Comparison of ENCODE assay signal across 8 mouse cellular contexts in genomic region chr4:129608426-129609025, GRCm38 (mm10). TPM values are rescaled to one million over a fixed set of nuclear protein-coding genes. Genes with fewer than 3 reads are reported as not detected.
DNase-seq lines count a peak whose midpoint lies in the region; ATAC-seq and TF ChIP-seq lines count a peak whose summit lies in the region.

No protein-coding gene starts in this region.

- peak; percentile 91 for DNase-seq in 3T3-L1 (ENCODE audit: low read depth, low spot score)
- peak; percentile 88 for DNase-seq in adrenal gland, postnatal 10 days
- DNase-seq in embryonic facial prominence, embryonic 10.5 days (ENCODE audit: low spot score), result peak; percentile 84
- peak; percentile 74 to 77 for DNase-seq in heart, adult 2 months
- DNase-seq in kidney, adult 2 months, result peak; percentile 86
- DNase-seq in limb, embryonic 14.5 days (ENCODE audit: low spot score), result peak; percentile 79
- DNase-seq in midbrain, postnatal 0 days (ENCODE audit: low spot score), result peak; percentile 90
- peak; percentile 73 to 90 for DNase-seq in spleen, postnatal 10 days (ENCODE audit: low spot score in 2 of 2)

- H3K27ac ChIP-seq in embryonic facial prominence, embryonic 10.5 days (replicated peaks), result no peak overlapping the region
- no peak overlapping the region for H3K27ac ChIP-seq in heart, adult 2 months
- H3K27ac ChIP-seq in kidney, adult 2 months (ENCODE audit: insufficient read depth, low read depth, low read length), result no peak overlapping the region
- 0 out of 2 replicates have a peak overlapping the region, but pooled peaks have one; percentile 19 for H3K27ac ChIP-seq in limb, embryonic 14.5 days (replicated peaks; ENCODE audit: low read depth, low read length)
- peak overlapping the region; percentile 21 for H3K27ac ChIP-seq in midbrain, postnatal 0 days (ENCODE audit: low read depth, low read length)

- no peaks in the 10 kb centered on the region for H3K9me3 ChIP-seq in embryonic facial prominence, embryonic 10.5 days
- no peaks in the 10 kb centered on the region for H3K9me3 ChIP-seq in limb, embryonic 14.5 days (ENCODE audit: control insufficient read depth, low read length)
- H3K9me3 ChIP-seq in midbrain, postnatal 0 days (ENCODE audit: low read length), result no peaks in the 10 kb centered on the region

- no peaks in the 10 kb centered on the region for H3K27me3 ChIP-seq in embryonic facial prominence, embryonic 10.5 days (replicated peaks; ENCODE audit: low read depth, poor library complexity, severe bottlenecking)
- no peaks in the 10 kb centered on the region for H3K27me3 ChIP-seq in heart, adult 2 months (ENCODE audit: control insufficient read depth, insufficient read depth, low read length)
- H3K27me3 ChIP-seq in kidney, adult 2 months (replicated peaks; ENCODE audit: control insufficient read depth, insufficient read depth, low read length), result no peaks in the 10 kb centered on the region
- H3K27me3 ChIP-seq in limb, embryonic 14.5 days (ENCODE audit: control insufficient read depth, insufficient read depth, low read length), result no peaks in the 10 kb centered on the region
- no peaks in the 10 kb centered on the region for H3K27me3 ChIP-seq in midbrain, postnatal 0 days (ENCODE audit: insufficient read depth, low read length)

- WGBS in embryonic facial prominence, embryonic 10.5 days, result 42% methylated on average over 7 of the region's 7 CpGs
- WGBS in heart, adult 2 months, result 33% methylated on average over 7 of the region's 7 CpGs
- 29% methylated on average over 7 of the region's 7 CpGs for WGBS in kidney, adult 2 months
- 31% methylated on average over 7 of the region's 7 CpGs for WGBS in limb, embryonic 14.5 days
- 33% methylated on average over 7 of the region's 7 CpGs for WGBS in midbrain, postnatal 0 days

- H3K4me3 ChIP-seq in embryonic facial prominence, embryonic 10.5 days, result no peak overlapping the region
- H3K4me3 ChIP-seq in heart, adult 2 months, result no peak overlapping the region
- no peak overlapping the region for H3K4me3 ChIP-seq in kidney, adult 2 months (ENCODE audit: insufficient read depth, low read depth, low read length)
- H3K4me3 ChIP-seq in limb, embryonic 14.5 days (replicated peaks; ENCODE audit: low read length), result no peak overlapping the region
- H3K4me3 ChIP-seq in midbrain, postnatal 0 days (ENCODE audit: low read depth, low read length), result no peak overlapping the region

- H3K9ac ChIP-seq in heart, adult 2 months (ENCODE audit: low read depth, low read length), result no peak overlapping the region
- no peak overlapping the region for H3K9ac ChIP-seq in limb, embryonic 14.5 days (ENCODE audit: low read depth, low read length, severe bottlenecking)
- no peak overlapping the region for H3K9ac ChIP-seq in midbrain, postnatal 0 days (replicated peaks; ENCODE audit: low read length, poor library complexity, severe bottlenecking)

- TF ChIP-seq POLR2A in heart, adult 2 months (IDR thresholded peaks at IDR 0.05; ENCODE audit: insufficient read depth, low read depth, low read length), result 0 out of 2 replicates have a peak, but pooled peaks have one; percentile 33
- no peak for TF ChIP-seq POLR2A in kidney, adult 2 months (IDR thresholded peaks at IDR 0.05; ENCODE audit: low read depth, low read length)
- TF ChIP-seq POLR2A in limb, embryonic 14.5 days (IDR thresholded peaks at IDR 0.05; ENCODE audit: borderline replicate concordance, extremely low read depth, insufficient read depth, insufficient read length), result peak; percentile 51; the same call in 1 of the 2 replicates

- no peaks in the 10 kb centered on the region for H3K79me2 ChIP-seq in heart, adult 2 months (replicated peaks; ENCODE audit: control insufficient read depth, insufficient read depth, low read length)

- TF ChIP-seq CTCF in heart, adult 2 months (IDR thresholded peaks at IDR 0.05), result peak; percentile 87
- TF ChIP-seq CTCF in kidney, adult 2 months (conservative IDR thresholded peaks at IDR 0.05; ENCODE audit: insufficient read depth, insufficient read length, low read depth, low read length), result peak; percentile 97
- TF ChIP-seq CTCF in midbrain, postnatal 0 days (IDR thresholded peaks at IDR 0.05), result peak; percentile 91

- ATAC-seq in limb, embryonic 14.5 days (ENCODE audit: low FRiP score, low read depth), result peak; percentile 77
- ATAC-seq in midbrain, postnatal 0 days (ENCODE audit: low FRiP score), result peak; percentile 82

- H3K4me2 ChIP-seq in limb, embryonic 14.5 days (replicated peaks; ENCODE audit: low read depth, low read length, severe bottlenecking), result no peak overlapping the region
- H3K4me2 ChIP-seq in midbrain, postnatal 0 days (ENCODE audit: low read depth, low read length, poor library complexity, severe bottlenecking), result no peak overlapping the region

- peak; percentile 91 for TF ChIP-seq EP300 in heart, adult 2 months (IDR thresholded peaks at IDR 0.05; ENCODE audit: insufficient read depth, low read depth, low read length)

- intact Hi-C loops in heart, adult 2 months (cut with DNase I), result loop anchor here (2.0 kb wide), 2 partner anchors 24 to 60 kb away; no protein-coding TSS in a partner anchor

- peaks cover 9% of the 10 kb centered on the region for H3K4me1 ChIP-seq in embryonic facial prominence, embryonic 10.5 days
- H3K4me1 ChIP-seq in heart, adult 2 months (ENCODE audit: control insufficient read depth, insufficient read depth, low read length), result no peaks in the 10 kb centered on the region; the same call in 1 of the 2 replicates
- no peaks in the 10 kb centered on the region for H3K4me1 ChIP-seq in kidney, adult 2 months (ENCODE audit: control insufficient read depth, insufficient read depth, low read length)
- H3K4me1 ChIP-seq in limb, embryonic 14.5 days (ENCODE audit: control insufficient read depth, insufficient read depth, low read length), result no peaks in the 10 kb centered on the region
- no peaks in the 10 kb centered on the region for H3K4me1 ChIP-seq in midbrain, postnatal 0 days (ENCODE audit: insufficient read depth, low read length)

- peaks cover 70% of the 10 kb centered on the region for H3K36me3 ChIP-seq in embryonic facial prominence, embryonic 10.5 days (replicated peaks)
- H3K36me3 ChIP-seq in heart, adult 2 months (ENCODE audit: control insufficient read depth, insufficient read depth, low read length), result no peaks in the 10 kb centered on the region
- H3K36me3 ChIP-seq in kidney, adult 2 months (ENCODE audit: control insufficient read depth, insufficient read depth, low read length), result no peaks in the 10 kb centered on the region
- H3K36me3 ChIP-seq in limb, embryonic 14.5 days (ENCODE audit: control insufficient read depth, insufficient read depth, low read length), result peaks cover 46% of the 10 kb centered on the region
- peaks cover 25% of the 10 kb centered on the region for H3K36me3 ChIP-seq in midbrain, postnatal 0 days (ENCODE audit: insufficient read depth, low read length)

RNA-seq across cellular contexts. Expression of gene Dcdc2b, which starts 5.5 kb away (rescaled TPM):
- 1 to 10 TPM in 1 of 2 experiments, under 1 TPM in 1; 0.99 to 2.0 TPM for total RNA-seq in adrenal gland, postnatal 10 days (2021)
- 1.0 and 1.4 TPM in 2 replicates for polyA plus RNA-seq in embryonic facial prominence, embryonic 10.5 days (2016; fragmentation: Nextera tagmentation; extraction: Ambion mirVana)
- under 1 TPM; 0.39 to 0.45 TPM for total RNA-seq in heart, adult 2 months (2021)
- 1.7 and 3.3 TPM in 2 replicates for polyA plus RNA-seq in heart, adult 2 months (2012; rRNA removed)
- 2.2 and 3.7 TPM in 2 replicates for polyA plus RNA-seq in kidney, adult 2 months (2012; rRNA removed)
- 3.0 and 5.2 TPM in 2 replicates for polyA plus RNA-seq in limb, embryonic 14.5 days (2012; rRNA removed)
- 2.5 and 3.4 TPM in 2 replicates for polyA plus RNA-seq in limb, embryonic 14.5 days (2014; fragmentation: Nextera tagmentation; extraction: Ambion mirVana)
- 0.82 and 3.9 TPM in 2 replicates for total RNA-seq in midbrain, postnatal 0 days (2014; rRNA removed)
- 2.7 and 4.4 TPM in 2 replicates for polyA plus RNA-seq in midbrain, postnatal 0 days (2015; fragmentation: Nextera tagmentation; extraction: Ambion mirVana)

RNA-seq across cellular contexts. Expression of gene Tmem234, which starts 8.1 kb away (rescaled TPM):
- total RNA-seq in adrenal gland, postnatal 10 days (2021), result 10 to 100 TPM; 83.6 to 86.2 TPM
- polyA plus RNA-seq in embryonic facial prominence, embryonic 10.5 days (2016; fragmentation: Nextera tagmentation; extraction: Ambion mirVana), result 222 and 226 TPM in 2 replicates
- 10 to 100 TPM; 35.9 to 41.7 TPM for total RNA-seq in heart, adult 2 months (2021)
- polyA plus RNA-seq in heart, adult 2 months (2012; rRNA removed), result 69.5 and 74.9 TPM in 2 replicates
- polyA plus RNA-seq in kidney, adult 2 months (2012; rRNA removed), result 160 and 162 TPM in 2 replicates
- 166 and 179 TPM in 2 replicates for polyA plus RNA-seq in limb, embryonic 14.5 days (2012; rRNA removed)
- 191 and 193 TPM in 2 replicates for polyA plus RNA-seq in limb, embryonic 14.5 days (2014; fragmentation: Nextera tagmentation; extraction: Ambion mirVana)
- total RNA-seq in midbrain, postnatal 0 days (2014; rRNA removed), result 146 and 189 TPM in 2 replicates
- polyA plus RNA-seq in midbrain, postnatal 0 days (2015; fragmentation: Nextera tagmentation; extraction: Ambion mirVana), result 210 and 232 TPM in 2 replicates

RNA-seq across cellular contexts. Expression of gene Eif3i, which starts 8.1 kb away (rescaled TPM):
- 100 to 1,000 TPM; 192 to 198 TPM for total RNA-seq in adrenal gland, postnatal 10 days (2021)
- polyA plus RNA-seq in embryonic facial prominence, embryonic 10.5 days (2016; fragmentation: Nextera tagmentation; extraction: Ambion mirVana), result 290 and 302 TPM in 2 replicates
- total RNA-seq in heart, adult 2 months (2021), result 100 to 1,000 TPM; 116 to 132 TPM
- polyA plus RNA-seq in heart, adult 2 months (2012; rRNA removed), result 185 and 257 TPM in 2 replicates
- 311 TPM in 2 replicates for polyA plus RNA-seq in kidney, adult 2 months (2012; rRNA removed)
- polyA plus RNA-seq in limb, embryonic 14.5 days (2012; rRNA removed), result 367 and 429 TPM in 2 replicates
- 333 and 334 TPM in 2 replicates for polyA plus RNA-seq in limb, embryonic 14.5 days (2014; fragmentation: Nextera tagmentation; extraction: Ambion mirVana)
- 282 and 300 TPM in 2 replicates for total RNA-seq in midbrain, postnatal 0 days (2014; rRNA removed)
- 213 and 222 TPM in 2 replicates for polyA plus RNA-seq in midbrain, postnatal 0 days (2015; fragmentation: Nextera tagmentation; extraction: Ambion mirVana)

RNA-seq across cellular contexts. Expression of gene Iqcc, which starts 10.4 kb away (rescaled TPM):
- 10 to 100 TPM; 17.4 to 28.2 TPM for total RNA-seq in adrenal gland, postnatal 10 days (2021)
- polyA plus RNA-seq in embryonic facial prominence, embryonic 10.5 days (2016; fragmentation: Nextera tagmentation; extraction: Ambion mirVana), result 27.7 and 28.5 TPM in 2 replicates
- total RNA-seq in heart, adult 2 months (2021), result 10 to 100 TPM; 13.0 to 19.7 TPM
- polyA plus RNA-seq in heart, adult 2 months (2012; rRNA removed), result 24.5 and 30.9 TPM in 2 replicates
- polyA plus RNA-seq in kidney, adult 2 months (2012; rRNA removed), result 66.5 and 67.4 TPM in 2 replicates
- 28.6 and 35.5 TPM in 2 replicates for polyA plus RNA-seq in limb, embryonic 14.5 days (2012; rRNA removed)
- polyA plus RNA-seq in limb, embryonic 14.5 days (2014; fragmentation: Nextera tagmentation; extraction: Ambion mirVana), result 23.2 and 28.6 TPM in 2 replicates
- 7.9 and 33.0 TPM in 2 replicates for total RNA-seq in midbrain, postnatal 0 days (2014; rRNA removed)
- polyA plus RNA-seq in midbrain, postnatal 0 days (2015; fragmentation: Nextera tagmentation; extraction: Ambion mirVana), result 17.2 and 20.2 TPM in 2 replicates

RNA-seq across cellular contexts. Expression of gene Ccdc28b, which starts 15.2 kb away (rescaled TPM):
- 10 to 100 TPM; 59.4 to 64.4 TPM for total RNA-seq in adrenal gland, postnatal 10 days (2021)
- polyA plus RNA-seq in embryonic facial prominence, embryonic 10.5 days (2016; fragmentation: Nextera tagmentation; extraction: Ambion mirVana), result 38.6 and 44.1 TPM in 2 replicates
- 10 to 100 TPM; 11.3 to 16.8 TPM for total RNA-seq in heart, adult 2 months (2021)
- 10.8 and 22.5 TPM in 2 replicates for polyA plus RNA-seq in heart, adult 2 months (2012; rRNA removed)
- polyA plus RNA-seq in kidney, adult 2 months (2012; rRNA removed), result 16.2 and 20.8 TPM in 2 replicates
- polyA plus RNA-seq in limb, embryonic 14.5 days (2012; rRNA removed), result 34.7 and 51.0 TPM in 2 replicates
- 42.8 and 45.7 TPM in 2 replicates for polyA plus RNA-seq in limb, embryonic 14.5 days (2014; fragmentation: Nextera tagmentation; extraction: Ambion mirVana)
- total RNA-seq in midbrain, postnatal 0 days (2014; rRNA removed), result 78.8 and 96.0 TPM in 2 replicates
- polyA plus RNA-seq in midbrain, postnatal 0 days (2015; fragmentation: Nextera tagmentation; extraction: Ambion mirVana), result 174 and 182 TPM in 2 replicates

Comparison
In these comparisons a context has a peak if more than half of its experiments do, and no peak if none do; other contexts are left out.
1. H3K27ac ChIP-seq: peak in limb, embryonic 14.5 days (single experiment) and midbrain, postnatal 0 days (single experiment); none in embryonic facial prominence, embryonic 10.5 days (single experiment), heart, adult 2 months (single experiment) and kidney, adult 2 months (single experiment).
2. Peak in every context shown above with its lines, with median percentiles within 50 percentile points of each other: DNase-seq and CTCF ChIP-seq.